Mouse (Mus musculus): ENCODE data around the gene Fez2. TPM values are rescaled to one million over a fixed set of nuclear protein-coding genes. Genes with fewer than 3 reads are reported as not detected.

Fez2 gene
- polyA plus RNA-seq, 1 experiment: 41.8 TPM

DNA sequence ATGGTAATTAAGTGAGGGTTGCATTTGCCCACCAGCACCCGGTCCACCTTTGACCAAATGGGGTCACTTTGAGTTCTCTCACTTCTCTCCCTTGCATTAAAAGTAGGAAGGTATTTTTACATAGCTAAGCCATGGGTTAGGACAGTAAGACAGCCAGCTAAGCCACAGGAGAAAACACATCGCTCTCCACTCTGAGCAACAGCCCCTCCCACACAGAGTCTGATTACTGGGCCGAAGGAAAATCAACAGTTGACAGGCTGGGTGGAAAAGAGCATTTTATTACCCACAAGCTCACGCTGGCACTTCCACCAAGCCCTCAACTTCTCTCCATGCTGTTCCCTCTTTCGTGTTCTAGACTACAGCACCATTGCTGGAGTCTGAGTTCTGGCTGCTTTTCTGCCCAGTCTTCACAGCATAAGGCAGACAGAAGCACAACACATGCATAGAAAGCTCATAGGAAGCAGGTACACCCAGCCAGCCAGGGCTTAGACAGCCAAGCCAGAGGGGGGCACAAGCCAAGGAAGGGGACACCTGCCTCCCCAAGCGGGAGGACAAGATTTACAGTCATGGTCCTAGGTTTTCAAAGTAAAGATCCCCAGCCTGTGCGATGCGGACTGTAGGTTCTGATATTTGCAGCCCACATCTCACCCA is 38.7 kb downstream of the Fez2 start:
- H3K4me3 ChIP-seq (ENCODE audit: insufficient read depth, low read length): no peak overlapping the region
- TF ChIP-seq POLR2A (IDR thresholded peaks at IDR 0.05; ENCODE audit: low read depth, low read length) (no peak), CTCF (IDR thresholded peaks at IDR 0.05; ENCODE audit: borderline replicate concordance, insufficient read depth, low read length) (no peak)
- H3K27ac ChIP-seq (ENCODE audit: insufficient read depth, low read length): no peak overlapping the region
- H3K4me1 ChIP-seq (ENCODE audit: control insufficient read depth, insufficient read depth, low read length): peaks cover 6% of the 10 kb centered on the region; the same call in 1 of the 2 replicates

DNA sequence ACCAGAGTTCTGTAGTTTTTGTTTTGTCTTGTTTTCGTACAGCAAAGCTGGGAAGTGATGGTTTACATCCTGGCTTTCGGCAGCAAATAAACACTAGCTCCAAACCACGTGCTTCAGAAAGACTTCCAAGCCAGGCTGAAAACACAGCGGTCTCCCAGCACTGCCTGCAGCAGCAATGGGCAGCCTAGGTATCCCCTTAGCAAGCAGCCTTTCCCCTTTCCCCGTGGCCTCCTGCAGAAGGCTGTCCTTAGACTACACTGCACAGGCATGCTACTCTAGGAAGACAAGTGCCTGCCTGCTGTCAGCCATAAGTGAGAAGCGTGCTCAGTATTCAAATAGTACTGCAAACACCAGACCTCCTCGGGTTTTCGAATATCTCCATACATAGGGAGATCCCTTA is 41.4 kb downstream of the Fez2 start:
- Histone ChIP-seq H3K4me3 (ENCODE audit: insufficient read depth, low read length) (no peak overlapping the region), H3K4me1 (ENCODE audit: control insufficient read depth, insufficient read depth, low read length) (no peaks in the 10 kb centered on the region), H3K27ac (ENCODE audit: insufficient read depth, low read length) (no peak overlapping the region)
- no peak for TF ChIP-seq POLR2A (IDR thresholded peaks at IDR 0.05; ENCODE audit: low read depth, low read length)
- TF ChIP-seq CTCF (IDR thresholded peaks at IDR 0.05; ENCODE audit: borderline replicate concordance, insufficient read depth, low read length): no peak

DNA sequence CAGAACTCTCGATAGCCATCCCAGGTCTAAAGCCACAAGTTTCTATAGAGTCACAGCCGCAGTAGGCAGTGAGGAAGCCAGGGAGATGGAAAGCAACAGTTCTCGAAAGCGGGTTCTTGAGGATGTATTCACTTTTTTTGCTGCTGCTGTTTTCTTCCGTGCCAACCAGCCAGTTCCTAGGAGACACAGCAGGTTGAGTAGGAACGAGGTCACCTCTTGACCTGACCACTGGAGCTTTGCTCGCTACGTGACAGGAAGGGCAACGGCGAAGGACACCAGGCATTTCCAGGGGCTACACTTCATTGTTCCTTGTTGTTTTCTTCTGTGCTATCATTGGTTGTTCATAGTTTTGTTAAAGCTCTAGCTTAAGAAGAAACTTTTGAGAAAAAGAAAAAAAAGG is 43.2 kb downstream of the Fez2 start:
- Histone ChIP-seq H3K4me1 (ENCODE audit: control insufficient read depth, insufficient read depth, low read length) (no peaks in the 10 kb centered on the region), H3K4me3 (ENCODE audit: insufficient read depth, low read length) (no peak overlapping the region), H3K27ac (ENCODE audit: insufficient read depth, low read length) (no peak overlapping the region)
- TF ChIP-seq POLR2A (IDR thresholded peaks at IDR 0.05; ENCODE audit: low read depth, low read length) (no peak), CTCF (IDR thresholded peaks at IDR 0.05; ENCODE audit: borderline replicate concordance, insufficient read depth, low read length) (no peak)

DNA sequence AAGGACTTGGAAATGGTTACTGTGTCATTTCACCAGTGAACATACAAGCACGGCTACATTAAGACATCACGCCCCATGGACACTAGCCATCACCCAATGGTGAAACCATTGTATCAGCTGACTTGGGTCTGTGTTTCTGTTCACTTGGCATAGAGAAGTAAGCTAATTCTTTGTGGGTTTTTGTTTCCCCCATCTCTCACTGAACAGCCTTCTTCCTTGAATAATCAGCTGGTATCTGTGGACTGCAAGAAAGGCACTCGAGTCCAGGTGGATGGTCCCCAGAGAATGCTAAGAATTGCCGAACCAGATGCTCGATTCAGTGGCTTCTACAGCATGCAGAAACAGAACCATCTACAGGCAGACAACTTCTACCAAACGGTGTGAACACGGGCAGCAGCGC is 44.1 kb downstream of the Fez2 start:
- TF ChIP-seq POLR2A (IDR thresholded peaks at IDR 0.05; ENCODE audit: low read depth, low read length): no peak
- TF ChIP-seq CTCF (IDR thresholded peaks at IDR 0.05; ENCODE audit: borderline replicate concordance, insufficient read depth, low read length): no peak
- Histone ChIP-seq H3K4me1 (ENCODE audit: control insufficient read depth, insufficient read depth, low read length) (no peaks in the 10 kb centered on the region), H3K4me3 (ENCODE audit: insufficient read depth, low read length) (no peak overlapping the region), H3K27ac (ENCODE audit: insufficient read depth, low read length) (no peak overlapping the region)

DNA sequence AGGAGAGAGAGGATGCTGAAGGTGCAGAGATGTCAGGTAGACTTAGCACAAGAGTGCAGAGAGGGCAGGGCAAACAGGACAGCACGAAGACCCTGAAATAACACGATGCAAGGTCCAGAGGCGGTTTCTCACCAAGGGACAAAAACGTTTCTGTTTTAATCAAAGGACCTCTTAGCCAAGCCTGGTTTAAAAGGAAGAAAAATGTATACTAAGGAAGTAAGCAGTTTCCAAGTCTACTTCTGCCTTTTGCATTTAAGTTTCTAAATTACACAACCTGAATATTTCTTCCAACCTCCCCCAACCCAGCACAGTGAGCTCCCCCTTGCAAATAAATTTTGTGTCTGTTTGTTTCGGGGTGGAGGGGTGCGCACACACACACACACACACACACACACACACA is 44.8 kb downstream of the Fez2 start:
- H3K27ac ChIP-seq (ENCODE audit: insufficient read depth, low read length): no peak overlapping the region
- no peak overlapping the region for H3K4me3 ChIP-seq (ENCODE audit: insufficient read depth, low read length)
- no peak for TF ChIP-seq CTCF (IDR thresholded peaks at IDR 0.05; ENCODE audit: borderline replicate concordance, insufficient read depth, low read length)
- no peak for TF ChIP-seq POLR2A (IDR thresholded peaks at IDR 0.05; ENCODE audit: low read depth, low read length)
- H3K4me1 ChIP-seq (ENCODE audit: control insufficient read depth, insufficient read depth, low read length): no peaks in the 10 kb centered on the region

DNA sequence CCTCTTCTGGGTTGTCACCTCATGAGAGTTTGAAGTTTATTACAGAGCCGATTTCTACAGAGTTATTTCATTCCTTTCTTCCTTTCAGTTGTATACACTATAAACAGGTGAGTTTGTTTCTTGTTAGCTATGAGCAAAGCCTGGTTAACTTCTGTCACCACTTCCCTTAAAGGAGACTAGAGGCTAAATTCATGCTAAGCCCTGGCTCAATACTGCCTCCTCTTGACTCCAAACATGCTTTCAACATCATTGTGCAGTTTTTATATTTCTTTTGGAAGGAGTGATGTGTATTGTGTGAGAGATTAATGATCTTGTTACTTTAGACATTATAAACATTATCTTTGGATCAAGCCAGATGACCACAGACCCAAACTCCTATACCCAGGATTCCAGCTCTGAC is 47.5 kb downstream of the Fez2 start:
- TF ChIP-seq CTCF (IDR thresholded peaks at IDR 0.05; ENCODE audit: borderline replicate concordance, insufficient read depth, low read length) (no peak), POLR2A (IDR thresholded peaks at IDR 0.05; ENCODE audit: low read depth, low read length) (no peak)
- Histone ChIP-seq H3K4me1 (ENCODE audit: control insufficient read depth, insufficient read depth, low read length) (no peaks in the 10 kb centered on the region), H3K4me3 (ENCODE audit: insufficient read depth, low read length) (no peak overlapping the region), H3K27ac (ENCODE audit: insufficient read depth, low read length) (no peak overlapping the region)

DNA sequence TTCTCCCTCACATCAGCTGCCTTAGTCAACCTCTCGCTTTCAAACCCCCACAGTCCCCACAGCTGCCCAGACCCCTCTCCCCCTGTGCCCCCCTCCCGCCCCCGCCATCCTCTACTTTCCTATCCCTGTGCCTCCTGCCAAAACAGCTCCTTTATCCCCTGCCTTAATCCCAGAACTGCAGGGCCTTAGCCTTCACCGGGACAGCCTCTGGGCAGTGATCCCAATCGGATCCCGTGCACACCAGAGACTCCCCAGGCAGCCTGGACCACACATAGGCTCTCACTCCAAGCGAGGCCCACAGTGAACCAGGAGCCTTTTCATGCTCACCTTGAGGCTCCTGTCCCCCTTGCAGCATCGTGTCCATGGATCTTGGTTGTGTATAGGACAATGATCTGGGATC is 49.5 kb downstream of the Fez2 start:
- Histone ChIP-seq H3K4me3 (ENCODE audit: insufficient read depth, low read length) (no peak overlapping the region), H3K4me1 (ENCODE audit: control insufficient read depth, insufficient read depth, low read length) (no peaks in the 10 kb centered on the region; the same call in 1 of the 2 replicates), H3K27ac (ENCODE audit: insufficient read depth, low read length) (no peak overlapping the region)
- no peak for TF ChIP-seq POLR2A (IDR thresholded peaks at IDR 0.05; ENCODE audit: low read depth, low read length)
- TF ChIP-seq CTCF (IDR thresholded peaks at IDR 0.05; ENCODE audit: borderline replicate concordance, insufficient read depth, low read length): no peak

DNA sequence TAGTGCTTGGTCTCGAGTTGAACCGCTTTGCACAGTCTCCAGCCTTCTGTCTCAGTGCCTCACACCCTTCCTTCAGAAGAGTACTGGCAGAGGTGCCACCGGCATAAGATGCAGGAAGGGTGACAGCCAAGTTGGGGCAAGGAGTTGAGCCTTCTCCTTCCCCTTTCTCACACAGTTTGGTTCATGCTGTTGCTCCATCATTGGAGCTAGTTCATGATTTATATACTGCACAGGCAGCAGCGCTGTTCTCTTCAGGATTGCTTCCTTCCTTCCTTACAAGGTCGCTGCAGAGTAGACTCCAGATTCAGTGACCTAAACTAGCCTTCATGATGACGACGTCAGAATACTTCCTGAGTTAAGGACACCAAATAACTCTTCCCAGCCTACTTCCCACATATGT is 51.9 kb downstream of the Fez2 start:
- no peak overlapping the region for H3K27ac ChIP-seq (ENCODE audit: insufficient read depth, low read length)
- no peaks in the 10 kb centered on the region; the same call in 1 of the 2 replicates for H3K4me1 ChIP-seq (ENCODE audit: control insufficient read depth, insufficient read depth, low read length)
- TF ChIP-seq POLR2A (IDR thresholded peaks at IDR 0.05; ENCODE audit: low read depth, low read length) (no peak), CTCF (IDR thresholded peaks at IDR 0.05; ENCODE audit: borderline replicate concordance, insufficient read depth, low read length) (no peak)
- no peak overlapping the region for H3K4me3 ChIP-seq (ENCODE audit: insufficient read depth, low read length)

DNA sequence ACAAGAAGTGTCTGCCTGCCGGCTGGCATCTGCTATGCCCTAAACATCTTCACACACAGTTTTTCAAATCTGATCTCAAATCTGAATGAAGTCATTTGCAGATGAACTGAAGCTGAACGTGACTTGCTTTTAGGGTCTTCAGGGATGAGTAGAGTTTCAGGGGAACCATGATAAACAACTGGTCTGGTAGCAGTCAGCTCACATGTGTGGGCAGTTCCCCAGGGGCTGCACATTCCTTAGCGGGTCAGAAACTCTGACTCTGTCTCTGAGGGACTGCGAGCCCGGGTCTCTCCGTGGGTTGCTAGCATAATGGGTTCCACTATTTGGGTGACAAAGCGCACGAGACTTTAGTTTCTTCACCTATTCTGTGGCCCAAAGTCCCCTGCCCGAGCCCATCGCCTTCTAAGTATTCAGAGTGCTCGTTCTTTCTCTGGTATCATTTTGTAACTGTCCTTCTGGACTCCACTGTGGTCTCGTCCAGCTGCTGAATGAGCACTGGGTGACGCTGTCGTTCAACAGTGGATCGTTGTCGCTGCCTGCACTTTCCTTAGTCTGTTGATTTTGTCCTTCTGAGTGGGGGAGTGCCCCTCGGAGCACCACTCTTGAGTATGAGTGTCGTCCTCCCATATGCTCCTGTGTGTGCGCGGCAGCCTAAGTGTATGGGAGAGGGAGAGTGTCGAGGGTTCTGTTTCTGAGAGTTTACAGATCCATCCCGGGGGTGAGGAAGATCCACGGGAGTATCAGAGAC is 53.2 kb downstream of the Fez2 start:
- TF ChIP-seq POLR2A (IDR thresholded peaks at IDR 0.05; ENCODE audit: low read depth, low read length): no peak
- TF ChIP-seq CTCF (IDR thresholded peaks at IDR 0.05; ENCODE audit: borderline replicate concordance, insufficient read depth, low read length): no peak
- H3K4me3 ChIP-seq (ENCODE audit: insufficient read depth, low read length): no peak overlapping the region
- no peaks in the 10 kb centered on the region; the same call in 1 of the 2 replicates for H3K4me1 ChIP-seq (ENCODE audit: control insufficient read depth, insufficient read depth, low read length)

More for the DNA sequence above, 53.2 kb downstream of the Fez2 start:
- no peak overlapping the region for H3K27ac ChIP-seq (ENCODE audit: insufficient read depth, low read length)
